Mouse (Mus musculus) liver, embryonic 13.5 days (tissue): ENCODE data around the gene Myg1. TPM values are rescaled to one million over a fixed set of nuclear protein-coding genes. Genes with fewer than 3 reads are reported as not detected.

Source experiments
- ATAC-seq: fragments of 200-750 bp; cut with Nextera tagmentation; 2 replicates; pipeline ENCODE4 v1.8.0; 2017; ENCODE audit warnings: low read depth, mild to moderate bottlenecking, moderate number of reproducible peaks, moderate library complexity
- DNase-seq: peaks from one replicate; pipeline ENCODE4 v3.0.0; 2022
- H3K27ac ChIP-seq: fragments of 300-500 bp; sonication (generic); 2 replicates; pipeline ENCODE4 v1.5.1; 2015; ENCODE audit warnings: moderate library complexity, mild to moderate bottlenecking, inconsistent platforms
- H3K27me3 ChIP-seq: fragments of 300-500 bp; sonication (generic); 2 replicates; pipeline ENCODE4 v1.6.1; 2015; ENCODE audit warnings: mild to moderate bottlenecking, inconsistent platforms
- H3K36me3 ChIP-seq: fragments of 300-500 bp; sonication (generic); 2 replicates; pipeline ENCODE4 v1.6.1; 2015; ENCODE audit warnings: mild to moderate bottlenecking, inconsistent platforms
- H3K4me1 ChIP-seq: fragments of 300-500 bp; sonication (generic); replicated peaks from 2 replicates; pipeline ENCODE4 v1.6.1; 2015; ENCODE audit warnings: inconsistent platforms
- H3K4me2 ChIP-seq: fragments of 300-500 bp; sonication (generic); 2 replicates; pipeline ENCODE4 v1.6.1; 2015; ENCODE audit warnings: inconsistent platforms, mild to moderate bottlenecking, moderate library complexity
- H3K4me3 ChIP-seq: fragments of 300-500 bp; sonication (generic); replicated peaks from 2 replicates; pipeline ENCODE4 v1.5.1; 2015; ENCODE audit warnings: mild to moderate bottlenecking, inconsistent platforms
- H3K9ac ChIP-seq: fragments of 300-500 bp; sonication (generic); 2 replicates; pipeline ENCODE4 v1.6.1; 2015; ENCODE audit warnings: mild to moderate bottlenecking, inconsistent platforms
- H3K9me3 ChIP-seq: fragments of 300-500 bp; sonication (generic); replicated peaks from 2 replicates; pipeline ENCODE4 v1.6.1; 2016; ENCODE audit warnings: inconsistent platforms
- WGBS: fragments of 180-500 bp; shearing (Covaris S2); methylation state at CpG from one replicate; pipeline ENCODE4 v1.1.7; 2015; ENCODE audit not compliant: insufficient replicate concordance; 5-methylcytosine and 5-hydroxymethylcytosine counted together
- polyA plus RNA-seq: library from polyadenylated mRNA; unstranded; fragments of >200 nt; fragmentation: Nextera tagmentation; extraction: Ambion mirVana; gene quantifications from 2 replicates; pipeline ENCODE4 v1.2.1, GENCODE M21; 2015

Gene Myg1
- polyA plus RNA-seq, 1 experiment from 2014 or later = 46.0 TPM

DNA sequence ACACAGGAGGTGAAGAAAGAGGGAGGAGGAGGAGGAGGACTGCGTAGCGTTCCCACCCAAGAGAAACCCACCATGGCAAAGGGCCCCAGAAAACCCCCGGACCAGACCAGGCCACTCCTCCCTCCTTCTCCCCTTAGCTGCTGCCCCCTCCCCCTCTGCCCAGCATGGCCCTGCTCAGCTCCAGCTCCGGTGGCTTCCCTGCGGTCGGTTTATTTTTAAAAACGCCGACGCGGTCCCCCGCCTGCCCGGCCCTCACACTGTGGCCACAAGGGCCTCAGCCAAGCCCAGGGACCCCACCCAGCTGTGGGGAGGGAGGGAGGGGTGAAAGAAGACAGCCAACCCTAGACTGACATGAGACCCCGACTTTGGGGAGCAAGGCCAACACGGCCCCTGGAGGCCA, 31.1 kb downstream of the Myg1 start:
- no peak for DNase-seq
- H3K36me3 ChIP-seq = no peaks in the 10 kb centered on the region
- H3K9ac ChIP-seq = 0 out of 2 replicates have a peak overlapping the region, but pooled peaks have one; percentile 26
- no peak for ATAC-seq
- H3K27me3 ChIP-seq = peaks cover 91% of the 10 kb centered on the region
- H3K4me2 ChIP-seq = peak overlapping the region; percentile 42
- H3K4me1 ChIP-seq = peaks cover 21% of the 10 kb centered on the region
- H3K27ac ChIP-seq = no peak overlapping the region
- no peak overlapping the region; the same call in 1 of the 2 replicates for H3K4me3 ChIP-seq
- no peaks in the 10 kb centered on the region for H3K9me3 ChIP-seq
- WGBS = 9% methylated on average over 14 of the region's 14 CpGs

- Histone ChIP-seq H3K4me2 (no peak overlapping the region), H3K9me3 (no peaks in the 10 kb centered on the region), H3K27ac (no peak overlapping the region), H3K27me3 (peaks cover 90% of the 10 kb centered on the region), H3K9ac (no peak overlapping the region), H3K4me3 (no peak overlapping the region), H3K36me3 (no peaks in the 10 kb centered on the region), H3K4me1 (peaks cover 12% of the 10 kb centered on the region)
- 44% methylated on average over 1 of the region's 1 CpGs for WGBS
- DNase-seq (no peak), ATAC-seq (no peak)
Measured at GRCm38 (mm10) chr15:102364678-102365077, 33.2 kb downstream of the Myg1 start.

DNA sequence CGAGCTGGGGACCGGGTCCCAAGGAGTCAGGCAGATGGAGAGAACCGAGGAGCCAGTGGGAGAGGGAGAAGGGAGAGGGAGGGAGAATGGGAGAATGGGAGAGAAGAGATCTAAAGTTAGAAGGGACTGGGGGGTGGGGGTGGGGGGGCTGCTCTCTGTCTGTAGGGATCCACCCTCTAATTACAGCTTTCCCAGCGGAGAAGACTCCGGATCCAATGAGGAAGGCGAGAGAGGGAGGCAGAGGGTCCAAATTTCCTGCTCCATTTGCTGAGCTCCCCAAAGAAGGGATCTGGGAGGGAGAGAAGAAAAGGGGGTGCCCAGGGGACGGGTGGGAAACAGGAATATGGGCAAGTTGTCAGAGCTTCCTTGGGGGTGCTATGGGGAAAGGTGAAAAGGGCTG, 34.7 kb downstream of the Myg1 start:
- no peak overlapping the region for H3K4me3 ChIP-seq
- 22% methylated on average over 7 of the region's 7 CpGs for WGBS
- peaks cover 94% of the 10 kb centered on the region for H3K27me3 ChIP-seq
- no peak for ATAC-seq
- peak overlapping the region; percentile 35; the same call in 1 of the 2 replicates for H3K4me2 ChIP-seq
- no peak overlapping the region for H3K9ac ChIP-seq
- H3K4me1 ChIP-seq = peaks cover 18% of the 10 kb centered on the region
- no peak for DNase-seq
- no peaks in the 10 kb centered on the region for H3K36me3 ChIP-seq
- H3K9me3 ChIP-seq = no peaks in the 10 kb centered on the region
- no peak overlapping the region for H3K27ac ChIP-seq

DNA sequence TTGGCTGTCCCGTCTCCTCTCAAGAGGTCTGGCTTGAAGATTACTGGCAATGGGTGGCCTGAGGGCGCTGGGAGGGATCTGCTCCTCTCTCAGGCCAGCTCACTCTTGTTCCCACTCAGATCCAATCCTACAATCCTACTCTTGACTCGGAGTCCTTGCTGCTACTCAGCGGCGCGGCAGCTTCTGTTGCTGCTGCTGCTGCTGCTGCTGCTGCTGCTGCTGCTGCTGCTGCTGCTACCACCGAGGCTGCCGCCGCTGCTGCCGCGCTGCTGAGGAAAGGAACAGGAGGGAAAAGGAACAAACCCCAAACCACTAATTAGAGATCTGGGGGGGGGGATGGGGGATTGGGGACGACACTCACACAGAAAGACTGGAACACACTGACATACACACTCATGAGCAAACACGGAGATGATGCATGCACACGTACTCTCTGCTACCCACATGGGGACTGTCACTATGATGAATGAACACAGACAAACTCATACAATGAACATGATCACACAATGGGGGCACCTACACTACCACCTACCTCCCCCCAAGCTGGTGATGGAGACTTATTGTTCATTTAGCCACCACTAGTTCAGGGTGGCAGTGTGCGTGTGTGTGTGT, 35.3 kb downstream of the Myg1 start, which contains the start of gene Sp7:
Sp7 (minus strand) TSS at position 450 of the 612 bp plus-strand sequence.
- H3K9me3 ChIP-seq = no peaks in the 10 kb centered on the region
- H3K4me2 ChIP-seq = peak within 1 kb of the TSS; percentile 35; the same call in 1 of the 2 replicates
- no peak within 1 kb of the TSS for H3K27ac ChIP-seq
- no peak for ATAC-seq
- 0 out of 2 replicates have a peak within 1 kb of the TSS, but pooled peaks have one; percentile 20 for H3K4me3 ChIP-seq
- DNase-seq = no peak
- H3K36me3 ChIP-seq = no peaks in the 10 kb centered on the region
- H3K9ac ChIP-seq = no peak within 1 kb of the TSS
- H3K27me3 ChIP-seq = peaks cover 96% of the 10 kb centered on the region
- peaks cover 18% of the 10 kb centered on the region for H3K4me1 ChIP-seq
- 9% methylated on average over 15 of the region's 15 CpGs for WGBS

DNA sequence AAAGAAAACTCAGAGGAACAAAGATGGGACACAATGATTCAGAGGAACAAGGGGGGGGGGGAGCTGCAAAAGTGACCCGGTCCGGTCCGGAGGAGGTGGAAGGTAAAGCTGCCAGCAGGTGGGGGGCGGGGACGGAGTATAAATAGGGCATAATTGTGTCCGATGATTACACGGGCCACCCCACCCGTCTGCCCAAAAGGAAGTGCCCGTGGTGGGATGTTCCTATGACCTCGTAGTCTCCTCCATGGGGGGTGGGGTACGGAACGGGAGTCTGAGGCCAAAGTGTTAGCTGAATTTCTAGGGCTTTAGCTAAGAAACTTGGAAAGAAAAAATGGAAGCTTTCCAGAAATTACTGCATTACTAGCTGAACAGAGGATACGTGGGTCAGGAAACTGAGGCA, 38.5 kb downstream of the Myg1 start:
- H3K4me2 ChIP-seq = no peak overlapping the region
- H3K27ac ChIP-seq = no peak overlapping the region
- H3K9me3 ChIP-seq = no peaks in the 10 kb centered on the region
- no peak overlapping the region for H3K9ac ChIP-seq
- H3K27me3 ChIP-seq = peaks cover 83% of the 10 kb centered on the region
- WGBS = 14% methylated on average over 13 of the region's 13 CpGs
- DNase-seq (no peak), ATAC-seq (no peak)
- H3K4me1 ChIP-seq = peaks cover 9% of the 10 kb centered on the region
- H3K4me3 ChIP-seq = no peak overlapping the region
- no peaks in the 10 kb centered on the region for H3K36me3 ChIP-seq

DNA sequence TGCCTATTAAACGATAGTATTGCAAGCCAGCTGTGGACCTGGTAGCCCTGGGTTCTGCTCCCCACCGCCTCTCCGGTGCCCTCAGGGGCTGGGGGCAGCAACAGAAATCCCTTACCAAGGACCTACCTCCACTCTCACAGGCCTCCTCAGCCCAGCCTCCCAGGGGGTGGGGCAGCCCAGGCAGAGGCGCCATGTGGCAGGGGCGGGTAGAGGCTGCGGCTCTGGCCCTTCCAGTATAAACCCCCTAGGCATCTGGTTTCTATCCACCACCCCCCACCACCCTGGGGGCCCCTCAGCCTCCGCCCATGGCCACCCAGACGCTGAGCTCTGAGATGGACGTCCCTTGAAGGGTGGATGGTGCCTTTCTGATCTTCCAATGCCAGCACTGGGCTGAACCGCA, 39.2 kb downstream of the Myg1 start:
- H3K27ac ChIP-seq = no peak overlapping the region
- H3K4me3 ChIP-seq = no peak overlapping the region
- no peaks in the 10 kb centered on the region for H3K36me3 ChIP-seq
- H3K4me2 ChIP-seq = peak overlapping the region; percentile 28
- no peaks in the 10 kb centered on the region for H3K9me3 ChIP-seq
- H3K4me1 ChIP-seq = peaks cover 9% of the 10 kb centered on the region
- WGBS = 14% methylated on average over 10 of the region's 10 CpGs
- ATAC-seq (peak; percentile 45; the same call in 1 of the 2 replicates), DNase-seq (no peak)
- H3K9ac ChIP-seq = 0 out of 2 replicates have a peak overlapping the region, but pooled peaks have one; percentile 4
- peaks cover 83% of the 10 kb centered on the region for H3K27me3 ChIP-seq

DNA sequence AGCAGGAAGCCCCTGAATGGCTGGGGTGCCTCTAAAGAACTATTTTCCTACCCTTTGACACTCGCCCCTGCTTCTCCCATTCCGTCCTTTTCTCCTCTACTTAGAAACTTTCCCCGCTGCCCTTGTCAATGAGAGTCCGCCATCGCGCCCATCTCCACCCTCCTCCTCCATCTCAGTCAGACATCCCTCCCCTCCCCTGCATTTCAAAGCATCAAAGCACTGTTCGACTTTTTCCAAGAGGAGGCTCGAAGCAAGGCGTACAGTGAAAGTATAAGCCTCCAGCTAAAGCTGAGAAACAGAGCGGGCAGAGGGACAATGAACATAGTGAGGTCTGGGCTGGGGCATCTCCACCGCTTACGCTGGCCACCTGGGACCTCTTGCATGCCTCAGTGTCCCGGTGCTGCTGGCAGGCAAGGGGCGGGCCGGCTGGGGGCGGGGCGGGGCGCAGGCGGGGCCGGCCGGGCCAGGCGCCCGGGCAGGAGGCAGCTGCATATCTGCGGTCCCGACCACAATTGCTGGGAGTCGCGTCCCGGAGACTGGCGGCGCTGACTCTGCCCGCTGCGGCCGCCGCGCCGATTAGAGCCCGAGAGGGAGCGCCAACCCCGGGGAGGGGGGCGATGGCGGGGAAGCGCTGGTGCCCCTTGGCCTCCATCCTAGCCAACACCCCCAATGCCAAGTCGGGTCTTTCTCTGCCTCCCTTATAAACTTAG, 45.1 kb downstream of the Myg1 start:
- H3K9ac ChIP-seq = peak overlapping the region; percentile 75
- WGBS = 2% methylated on average over 43 of the region's 43 CpGs

DNA sequence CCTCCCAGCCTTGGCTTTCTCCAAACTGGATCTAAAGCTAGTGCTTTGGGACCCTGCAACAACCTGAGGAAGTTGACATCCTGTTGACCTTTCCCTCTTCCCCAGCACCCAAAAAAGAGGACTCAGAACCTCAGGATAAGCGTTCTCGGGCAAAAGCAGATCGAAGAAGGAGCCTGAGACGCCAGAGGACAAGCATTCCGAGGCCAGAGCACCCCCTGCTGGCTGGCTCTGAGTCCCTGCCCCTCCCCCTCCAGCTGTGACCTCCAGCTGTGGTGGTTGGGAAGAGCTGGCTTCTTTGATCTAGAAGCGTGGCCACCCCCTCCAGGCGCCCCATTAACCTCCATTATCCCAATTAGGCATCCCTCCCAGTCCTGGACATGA, 45.6 kb downstream of the Myg1 start:
- Histone ChIP-seq H3K4me2 (peak overlapping the region; percentile 98), H3K36me3 (no peaks in the 10 kb centered on the region), H3K9me3 (no peaks in the 10 kb centered on the region), H3K27ac (peak overlapping the region; percentile 58), H3K4me3 (peak overlapping the region; percentile 68), H3K4me1 (peaks cover 34% of the 10 kb centered on the region), H3K27me3 (peaks cover 26% of the 10 kb centered on the region), H3K9ac (peak overlapping the region; percentile 75)
- 1% methylated on average over 7 of the region's 7 CpGs for WGBS
- peak; percentile 75 for ATAC-seq
- DNase-seq = peak; percentile 76

More for the DNA sequence above, 45.1 kb downstream of the Myg1 start:
- DNase-seq (peak; percentile 56), ATAC-seq (peak; percentile 89)
- Histone ChIP-seq H3K9me3 (no peaks in the 10 kb centered on the region), H3K4me3 (peak overlapping the region; percentile 68), H3K36me3 (no peaks in the 10 kb centered on the region), H3K27me3 (peaks cover 30% of the 10 kb centered on the region), H3K27ac (peak overlapping the region; percentile 54; the same call in 1 of the 2 replicates), H3K4me2 (peak overlapping the region; percentile 98), H3K4me1 (peaks cover 29% of the 10 kb centered on the region)

DNA sequence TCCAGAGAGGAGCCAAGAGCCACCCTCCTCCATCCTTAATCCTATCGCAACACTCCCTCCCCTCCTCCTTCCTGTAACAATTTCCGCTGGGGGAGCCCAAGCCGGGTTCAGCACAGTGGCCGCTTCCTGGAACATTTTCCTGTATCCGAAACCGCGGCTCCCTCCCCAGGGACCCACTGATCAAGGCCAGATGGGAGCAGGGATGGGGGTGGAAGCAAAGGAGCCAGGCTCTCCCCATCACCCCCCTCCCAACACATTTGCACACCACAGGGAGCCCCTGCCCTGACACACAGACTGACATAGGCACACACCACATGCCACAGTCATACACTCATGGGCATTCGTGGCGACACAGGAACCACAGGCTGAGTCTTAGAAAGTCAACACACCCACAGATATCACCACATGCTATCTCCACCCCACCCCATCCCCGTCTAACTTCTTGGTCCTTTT, 46.3 kb downstream of the Myg1 start:
- H3K9me3 ChIP-seq = no peaks in the 10 kb centered on the region
- H3K4me3 ChIP-seq = peak overlapping the region; percentile 68; the same call in 1 of the 2 replicates
- H3K4me2 ChIP-seq = peak overlapping the region; percentile 98
- H3K9ac ChIP-seq = peak overlapping the region; percentile 75; the same call in 1 of the 2 replicates
- H3K27me3 ChIP-seq = peaks cover 23% of the 10 kb centered on the region
- peaks cover 34% of the 10 kb centered on the region for H3K4me1 ChIP-seq
- WGBS = 7% methylated on average over 10 of the region's 10 CpGs
- ATAC-seq = no peak
- no peak for DNase-seq
- H3K27ac ChIP-seq = peak overlapping the region; percentile 58; the same call in 1 of the 2 replicates
- no peaks in the 10 kb centered on the region for H3K36me3 ChIP-seq

DNA sequence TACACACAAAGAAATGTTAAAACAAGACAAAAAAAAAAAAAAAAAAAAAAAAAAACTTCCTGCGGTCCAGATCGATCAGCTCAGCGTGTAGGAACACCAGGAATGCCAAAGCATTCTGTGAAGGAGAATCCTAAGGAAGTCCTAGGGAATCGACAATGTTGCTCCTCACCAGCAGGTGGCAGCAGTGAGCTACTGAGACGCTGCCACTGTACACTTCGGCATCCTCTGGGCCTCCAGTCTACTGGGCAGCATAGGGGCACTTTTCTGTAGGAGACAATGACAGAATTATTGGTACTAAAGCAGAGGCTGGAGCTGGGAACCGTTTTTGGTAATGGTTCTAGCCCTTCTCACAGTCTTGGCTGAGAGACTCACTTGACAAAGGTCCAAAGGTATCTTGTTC, 50.1 kb downstream of the Myg1 start:
- H3K36me3 ChIP-seq = no peaks in the 10 kb centered on the region
- H3K9ac ChIP-seq = no peak overlapping the region
- 1% methylated on average over 7 of the region's 7 CpGs for WGBS
- DNase-seq (peak; percentile 59), ATAC-seq (peak; percentile 38; the same call in 1 of the 2 replicates)
- H3K27ac ChIP-seq = no peak overlapping the region
- no peaks in the 10 kb centered on the region for H3K9me3 ChIP-seq
- peaks cover 30% of the 10 kb centered on the region for H3K4me1 ChIP-seq
- no peak overlapping the region for H3K4me3 ChIP-seq
- no peak overlapping the region for H3K4me2 ChIP-seq
- no peaks in the 10 kb centered on the region for H3K27me3 ChIP-seq

DNA sequence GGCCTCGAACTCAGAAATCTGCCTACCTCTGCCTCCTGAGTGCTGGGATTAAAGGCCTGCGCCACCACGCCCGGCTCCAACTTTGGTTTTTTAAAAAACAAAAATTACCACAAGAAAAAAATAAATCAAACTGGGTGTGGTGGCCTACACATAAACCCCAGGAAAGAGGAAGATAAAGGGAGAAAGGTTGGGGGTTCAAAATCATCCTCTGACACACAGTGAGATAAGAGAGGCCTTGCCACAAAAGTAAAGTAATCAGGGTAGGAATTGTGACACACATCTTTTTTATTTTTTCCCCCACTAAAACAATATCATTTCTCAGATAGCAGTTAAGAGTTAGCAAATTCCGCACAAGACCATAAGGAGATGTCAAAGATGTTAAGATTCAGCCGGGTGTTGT, 52.2 kb downstream of the Myg1 start:
- Histone ChIP-seq H3K9ac (no peak overlapping the region), H3K36me3 (no peaks in the 10 kb centered on the region), H3K27me3 (no peaks in the 10 kb centered on the region), H3K4me3 (no peak overlapping the region), H3K4me2 (no peak overlapping the region), H3K4me1 (peaks cover 16% of the 10 kb centered on the region), H3K9me3 (no peaks in the 10 kb centered on the region), H3K27ac (no peak overlapping the region)
- WGBS = 57% methylated on average over 6 of the region's 6 CpGs
- no peak for DNase-seq
- ATAC-seq = no peak
